Mouse (Mus musculus) embryonic facial prominence, embryonic 14.5 days (tissue): ENCODE data around the gene Olfr270. TPM values are rescaled to one million over a fixed set of nuclear protein-coding genes. Genes with fewer than 3 reads are reported as not detected.

Experiments used
- ATAC-seq: fragments of 200-750 bp; cut with Nextera tagmentation; 2 replicates; pipeline ENCODE4 v1.8.0; 2017; ENCODE audit warnings: low read depth, moderate number of reproducible peaks, moderate TSS enrichment
- DNase-seq: peaks from one replicate; pipeline ENCODE4 v3.0.0-alpha.2; 2015; ENCODE audit warnings: low spot score
- H3K27ac ChIP-seq: fragments of 300-500 bp; sonication (generic); replicated peaks from 2 replicates; pipeline ENCODE4 v1.5.1; 2014; ENCODE audit warnings: low read depth, mild to moderate bottlenecking, low read length, moderate library complexity
- H3K27me3 ChIP-seq: fragments of 300-500 bp; sonication (generic); replicated peaks from 2 replicates; pipeline ENCODE4 v1.6.1; 2014; ENCODE audit warnings: low read length; ENCODE audit not compliant: control insufficient read depth, insufficient read depth
- H3K36me3 ChIP-seq: fragments of 300-500 bp; sonication (generic); 2 replicates; pipeline ENCODE4 v1.6.1; 2014; ENCODE audit warnings: low read length, mixed read lengths; ENCODE audit not compliant: control insufficient read depth, insufficient read depth
- H3K4me1 ChIP-seq: fragments of 300-500 bp; sonication (generic); 2 replicates; pipeline ENCODE4 v1.6.1; 2014; ENCODE audit warnings: antibody characterized with exemption, low read length; ENCODE audit not compliant: control insufficient read depth, insufficient read depth
- H3K4me2 ChIP-seq: fragments of 300-500 bp; sonication (generic); 2 replicates; pipeline ENCODE4 v1.6.1; 2014; ENCODE audit warnings: low read depth, mild to moderate bottlenecking, low read length, moderate library complexity, mixed read lengths
- H3K4me3 ChIP-seq: fragments of 300-500 bp; sonication (generic); 2 replicates; pipeline ENCODE4 v1.5.1; 2014; ENCODE audit warnings: low read depth, mild to moderate bottlenecking, low read length
- H3K9ac ChIP-seq: fragments of 300-500 bp; sonication (generic); 2 replicates; pipeline ENCODE4 v1.6.1; 2014; ENCODE audit warnings: low read depth, mild to moderate bottlenecking, low read length, moderate library complexity, mixed read lengths
- H3K9me3 ChIP-seq: fragments of 300-500 bp; sonication (generic); 2 replicates; pipeline ENCODE4 v1.6.1; 2016; ENCODE audit warnings: low read length; ENCODE audit not compliant: control insufficient read depth
- WGBS: fragments of 180-500 bp; shearing (Covaris S2); extraction: QIAGEN DNeasy Blood & Tissue Kit; methylation state at CpG from one replicate; pipeline ENCODE4 v1.1.7; 2014; 5-methylcytosine and 5-hydroxymethylcytosine counted together
- polyA plus RNA-seq: library from polyadenylated mRNA; unstranded; fragments of >200 nt; fragmentation: Nextera tagmentation; extraction: Ambion mirVana; gene quantifications from 2 replicates; pipeline ENCODE4 v1.2.1, GENCODE M21; 2014

The Olfr270 gene
- polyA plus RNA-seq, 1 experiment from 2014 or later = not detected

GRCm38 (mm10) chr4:53018392-53018791 lies 54.0 kb downstream of the Olfr270 start:
- WGBS = 94% methylated on average over 1 of the region's 1 CpGs
- H3K4me2 ChIP-seq = no peak overlapping the region
- H3K36me3 ChIP-seq = peaks cover 68% of the 10 kb centered on the region
- no peaks in the 10 kb centered on the region for H3K27me3 ChIP-seq
- ATAC-seq (no peak), DNase-seq (no peak)
- no peak overlapping the region for H3K9ac ChIP-seq
- H3K27ac ChIP-seq = no peak overlapping the region
- no peak overlapping the region for H3K4me3 ChIP-seq
- H3K9me3 ChIP-seq = peaks cover 9% of the 10 kb centered on the region; the same call in 1 of the 2 replicates
- H3K4me1 ChIP-seq = no peaks in the 10 kb centered on the region

Other genes with a start within 250 kb of the Olfr270 start
- gene Olfr275, start 149.9 kb upstream of the Olfr270 start, polyA plus RNA-seq = not detected in 2 replicates
- not detected in 2 replicates for gene Olfr273, start 105.3 kb upstream of the Olfr270 start, polyA plus RNA-seq
- not detected in 2 replicates for gene Olfr272, start 45.4 kb upstream of the Olfr270 start, polyA plus RNA-seq
- 0.24 TPM in 1 of 2 replicates, not detected in the other for gene Nipsnap3a, start 24.7 kb downstream of the Olfr270 start, polyA plus RNA-seq
- 59.4 and 70.2 TPM in 2 replicates for gene Nipsnap3b, start 47.3 kb downstream of the Olfr270 start, polyA plus RNA-seq
- 13.7 and 16.4 TPM in 2 replicates for gene Abca1, start 195.3 kb downstream of the Olfr270 start, polyA plus RNA-seq